Mouse (Mus musculus) midbrain, embryonic 15.5 days (tissue): Measurements from ENCODE around the gene Ppil4. TPM values are rescaled to one million over a fixed set of nuclear protein-coding genes. Genes with fewer than 3 reads are reported as not detected.
A peak's percentile ranks its signal among the peaks of the same experiment; 100 is the strongest.

Source experiments
- ATAC-seq: fragments of 200-750 bp; cut with Nextera tagmentation; replicated peaks from 2 replicates; pipeline ENCODE4 v1.8.0; 2017; ENCODE audit warnings: moderate TSS enrichment
- H3K27ac ChIP-seq: fragments of 300-500 bp; sonication (generic); 2 replicates; pipeline ENCODE4 v1.5.1; 2015; ENCODE audit warnings: mild to moderate bottlenecking, inconsistent platforms
- H3K27me3 ChIP-seq: fragments of 300-500 bp; sonication (generic); replicated peaks from 2 replicates; pipeline ENCODE4 v1.6.1; 2015; ENCODE audit warnings: inconsistent platforms
- H3K36me3 ChIP-seq: fragments of 300-500 bp; sonication (generic); replicated peaks from 2 replicates; pipeline ENCODE4 v1.6.1; 2015; ENCODE audit warnings: inconsistent platforms
- H3K4me1 ChIP-seq: fragments of 300-500 bp; sonication (generic); 2 replicates; pipeline ENCODE4 v1.6.1; 2015; ENCODE audit warnings: inconsistent platforms
- H3K4me2 ChIP-seq: fragments of 300-500 bp; sonication (generic); 2 replicates; pipeline ENCODE4 v1.6.1; 2015; ENCODE audit warnings: inconsistent platforms, mild to moderate bottlenecking, moderate library complexity
- H3K4me3 ChIP-seq: fragments of 300-500 bp; sonication (generic); 2 replicates; pipeline ENCODE4 v1.5.1; 2015; ENCODE audit warnings: mild to moderate bottlenecking, inconsistent platforms
- H3K9ac ChIP-seq: fragments of 300-500 bp; sonication (generic); 2 replicates; pipeline ENCODE4 v1.6.1; 2015; ENCODE audit warnings: mild to moderate bottlenecking, inconsistent platforms
- H3K9me3 ChIP-seq: fragments of 300-500 bp; sonication (generic); 2 replicates; pipeline ENCODE4 v1.6.1; 2016; ENCODE audit warnings: inconsistent platforms
- WGBS: fragments of 180-500 bp; shearing (Covaris S2); methylation state at CpG from one replicate; pipeline ENCODE4 v1.1.7; 2015; ENCODE audit warnings: mixed read lengths; 5-methylcytosine and 5-hydroxymethylcytosine counted together
- polyA plus RNA-seq: library from polyadenylated mRNA; unstranded; fragments of >200 nt; fragmentation: Nextera tagmentation; extraction: Ambion mirVana; gene quantifications from 2 replicates; pipeline ENCODE4 v1.2.1, GENCODE M21; 2015

Gene Ppil4
- polyA plus RNA-seq, 1 experiment from 2014 or later, result 53.3 TPM

DNA sequence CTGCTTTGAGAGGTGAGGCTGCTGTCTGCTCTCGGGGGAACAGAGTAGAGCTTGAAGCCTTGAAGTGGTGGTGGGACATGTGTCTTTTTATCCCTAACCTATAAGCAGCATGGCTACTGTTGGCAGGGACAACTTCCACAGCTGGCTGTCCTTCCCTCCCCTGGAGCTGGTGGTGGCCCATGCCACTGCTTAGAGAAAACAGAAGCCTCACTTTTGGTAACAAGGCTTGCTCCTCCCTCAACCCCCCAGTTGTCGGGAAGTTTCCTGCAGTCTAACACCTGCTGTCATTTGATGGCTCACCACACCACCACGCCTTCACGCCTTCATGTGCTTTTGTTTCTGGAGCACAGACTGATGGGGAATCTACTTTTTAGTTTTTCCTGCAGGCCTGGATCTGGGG is 51.5 kb downstream of the Ppil4 start:
- WGBS, result 80% methylated on average over 4 of the region's 4 CpGs
- no peak overlapping the region for H3K9ac ChIP-seq
- H3K4me1 ChIP-seq, result no peaks in the 10 kb centered on the region
- H3K4me2 ChIP-seq, result no peak overlapping the region
- no peaks in the 10 kb centered on the region for H3K9me3 ChIP-seq
- ATAC-seq, result no peak
- H3K27me3 ChIP-seq, result no peaks in the 10 kb centered on the region
- no peak overlapping the region for H3K4me3 ChIP-seq
- H3K27ac ChIP-seq, result no peak overlapping the region
- H3K36me3 ChIP-seq, result no peaks in the 10 kb centered on the region

DNA sequence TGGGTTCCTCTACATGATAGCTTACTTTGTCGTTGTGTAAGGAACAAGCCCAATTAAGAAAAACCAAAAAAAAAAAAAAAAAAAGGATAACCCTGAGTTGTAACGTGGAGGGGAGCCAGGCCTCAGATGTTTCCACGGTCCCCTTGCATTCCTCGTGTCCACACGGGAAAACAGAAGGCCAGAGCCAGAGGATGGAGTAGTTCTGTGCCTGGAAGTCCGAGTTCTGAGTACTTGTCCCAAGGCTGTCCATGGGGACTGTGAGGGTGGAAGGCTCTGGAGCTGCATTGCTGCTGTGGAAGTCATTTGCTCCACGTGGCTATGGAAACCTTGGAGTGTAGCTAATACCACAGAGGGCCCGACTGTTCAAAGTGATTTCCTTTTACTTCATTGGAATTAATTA is 52.4 kb downstream of the Ppil4 start:
- H3K27ac ChIP-seq, result no peak overlapping the region
- no peaks in the 10 kb centered on the region for H3K27me3 ChIP-seq
- ATAC-seq, result no peak
- WGBS, result 84% methylated on average over 8 of the region's 8 CpGs
- H3K36me3 ChIP-seq, result no peaks in the 10 kb centered on the region
- no peak overlapping the region for H3K4me3 ChIP-seq
- H3K9me3 ChIP-seq, result no peaks in the 10 kb centered on the region
- no peaks in the 10 kb centered on the region for H3K4me1 ChIP-seq
- no peak overlapping the region for H3K9ac ChIP-seq
- no peak overlapping the region for H3K4me2 ChIP-seq

DNA sequence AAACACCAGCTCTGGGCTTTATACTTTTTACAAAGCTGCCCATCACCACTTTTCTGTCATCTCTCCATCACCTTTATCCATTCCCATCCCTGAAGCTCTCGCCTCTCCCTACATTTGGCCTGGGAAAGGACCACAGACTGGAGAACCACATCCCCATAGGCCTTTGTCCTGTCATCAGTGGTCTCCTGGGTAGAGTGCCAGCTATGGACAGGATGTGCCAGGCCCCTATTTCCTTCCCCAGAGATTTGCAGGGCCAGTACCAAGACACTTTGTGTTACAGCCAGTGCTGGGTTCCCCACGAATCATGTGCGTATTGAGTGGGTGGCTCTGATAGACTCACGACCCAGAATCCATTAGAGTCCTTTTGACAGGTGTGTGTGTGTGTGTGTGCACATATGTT is 53.3 kb downstream of the Ppil4 start:
- Histone ChIP-seq H3K36me3 (no peaks in the 10 kb centered on the region), H3K27me3 (no peaks in the 10 kb centered on the region), H3K27ac (no peak overlapping the region), H3K4me2 (no peak overlapping the region), H3K4me3 (no peak overlapping the region), H3K9ac (no peak overlapping the region), H3K4me1 (no peaks in the 10 kb centered on the region), H3K9me3 (no peaks in the 10 kb centered on the region)
- ATAC-seq, result no peak
- 90% methylated on average over 4 of the region's 4 CpGs for WGBS

DNA sequence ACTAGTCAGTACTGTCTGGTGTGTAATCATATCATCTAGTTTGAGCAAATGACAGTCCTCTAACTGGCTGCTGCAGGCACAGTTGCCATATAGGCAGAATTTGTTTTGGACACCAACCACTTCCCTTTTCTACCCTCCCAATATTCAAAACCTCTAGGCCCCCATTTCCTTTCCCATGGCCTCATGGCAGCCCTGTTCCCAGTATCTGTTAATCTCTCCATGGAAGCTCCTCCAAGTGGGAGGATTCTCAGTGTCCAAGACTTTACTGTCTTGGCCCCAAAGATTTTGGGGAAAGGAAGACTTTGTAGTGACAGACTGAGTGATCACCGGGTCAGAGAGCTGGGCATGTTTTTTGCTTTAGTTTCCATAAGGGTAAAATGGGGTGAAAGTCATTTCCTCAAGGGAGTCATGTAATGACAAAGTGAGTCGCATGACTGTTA is 54.5 kb downstream of the Ppil4 start:
- 80% methylated on average over 2 of the region's 2 CpGs for WGBS
- H3K36me3 ChIP-seq, result no peaks in the 10 kb centered on the region
- no peaks in the 10 kb centered on the region for H3K27me3 ChIP-seq
- no peaks in the 10 kb centered on the region for H3K9me3 ChIP-seq
- H3K4me2 ChIP-seq, result no peak overlapping the region
- no peak overlapping the region for H3K9ac ChIP-seq
- no peak overlapping the region for H3K4me3 ChIP-seq
- no peak overlapping the region for H3K27ac ChIP-seq
- no peak for ATAC-seq
- no peaks in the 10 kb centered on the region for H3K4me1 ChIP-seq

DNA sequence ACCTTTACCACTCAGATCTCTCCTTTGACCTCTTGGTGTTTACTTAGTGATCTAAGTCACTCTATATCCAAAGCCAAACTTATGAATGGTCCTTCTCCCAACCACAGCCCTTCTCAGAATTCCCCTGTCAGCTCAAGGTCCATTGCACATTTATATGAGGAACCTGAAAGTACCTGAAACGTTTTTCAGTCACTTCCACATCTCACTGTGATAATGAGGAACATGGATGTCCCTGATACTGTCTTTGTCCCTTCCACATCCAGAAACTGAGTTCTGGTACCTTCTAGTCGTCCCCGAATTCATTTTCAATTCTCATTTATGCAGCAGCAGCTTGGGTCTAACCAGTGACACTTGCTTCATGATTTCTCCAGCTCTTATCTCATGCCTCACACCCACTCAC is 59.2 kb downstream of the Ppil4 start:
- Histone ChIP-seq H3K9ac (no peak overlapping the region), H3K9me3 (no peaks in the 10 kb centered on the region), H3K4me1 (no peaks in the 10 kb centered on the region), H3K36me3 (no peaks in the 10 kb centered on the region), H3K4me3 (no peak overlapping the region), H3K27me3 (no peaks in the 10 kb centered on the region), H3K4me2 (no peak overlapping the region), H3K27ac (no peak overlapping the region)
- ATAC-seq, result no peak
- 69% methylated on average over 3 of the region's 3 CpGs for WGBS

DNA sequence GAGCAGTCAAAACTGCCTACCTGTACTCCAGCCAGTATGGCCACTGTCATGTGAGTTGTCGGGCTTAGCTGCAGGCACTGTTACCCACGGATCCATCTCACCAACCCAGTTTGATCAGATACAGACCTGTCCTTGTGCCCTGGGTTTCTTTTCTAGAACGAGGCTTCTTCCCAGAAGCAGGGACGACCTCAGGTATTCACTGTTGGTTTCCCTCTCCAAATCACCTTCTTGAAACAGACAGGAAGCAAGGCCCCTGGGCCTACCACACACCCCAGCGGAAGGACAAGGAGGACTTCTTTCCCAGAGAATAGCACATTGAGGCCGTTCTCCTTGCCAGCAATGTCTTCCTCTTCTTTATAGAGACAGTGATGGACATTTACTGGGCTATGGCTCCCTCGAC is 67.8 kb downstream of the Ppil4 start:
- no peaks in the 10 kb centered on the region for H3K36me3 ChIP-seq
- no peak overlapping the region for H3K9ac ChIP-seq
- no peaks in the 10 kb centered on the region for H3K4me1 ChIP-seq
- ATAC-seq, result no peak
- H3K4me3 ChIP-seq, result no peak overlapping the region
- H3K4me2 ChIP-seq, result no peak overlapping the region
- no peaks in the 10 kb centered on the region for H3K27me3 ChIP-seq
- no peaks in the 10 kb centered on the region for H3K9me3 ChIP-seq
- no peak overlapping the region for H3K27ac ChIP-seq
- 89% methylated on average over 7 of the region's 7 CpGs for WGBS

DNA sequence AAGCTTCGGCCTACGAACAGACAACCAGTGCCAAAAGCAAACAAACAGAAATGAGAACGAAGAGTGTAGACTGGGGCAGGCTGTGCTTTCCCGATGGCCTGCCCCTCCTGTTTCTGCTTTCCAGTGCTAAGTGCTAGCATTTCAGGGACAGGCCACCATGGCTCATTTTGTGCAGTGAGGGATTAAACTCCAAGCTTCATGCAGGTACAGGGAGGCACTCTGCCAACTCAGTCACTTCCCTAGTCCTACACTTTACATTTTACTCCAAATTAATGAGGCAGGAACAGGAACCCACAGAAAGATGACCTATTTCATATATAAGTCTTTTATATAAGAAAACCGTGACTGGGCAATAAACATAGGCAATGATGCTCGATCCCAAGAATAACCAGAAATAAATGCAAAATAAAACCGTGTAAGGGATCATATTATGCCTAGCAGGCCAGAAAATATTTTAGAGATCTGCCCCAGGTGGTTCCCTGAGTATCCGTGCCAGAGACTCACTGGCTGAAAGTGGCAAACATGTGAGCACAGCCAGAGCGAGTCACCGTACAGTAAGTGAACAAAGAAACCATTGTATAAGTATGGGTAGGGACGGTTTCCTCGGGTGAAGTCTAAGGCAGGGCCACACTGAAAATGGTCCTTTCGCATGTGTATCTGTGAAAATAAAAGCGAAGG is 68.7 kb downstream of the Ppil4 start:
- Histone ChIP-seq H3K9me3 (no peaks in the 10 kb centered on the region), H3K4me2 (no peak overlapping the region), H3K27me3 (no peaks in the 10 kb centered on the region), H3K9ac (no peak overlapping the region), H3K27ac (no peak overlapping the region), H3K4me3 (no peak overlapping the region), H3K4me1 (no peaks in the 10 kb centered on the region), H3K36me3 (no peaks in the 10 kb centered on the region)
- WGBS, result 89% methylated on average over 14 of the region's 14 CpGs
- ATAC-seq, result no peak

DNA sequence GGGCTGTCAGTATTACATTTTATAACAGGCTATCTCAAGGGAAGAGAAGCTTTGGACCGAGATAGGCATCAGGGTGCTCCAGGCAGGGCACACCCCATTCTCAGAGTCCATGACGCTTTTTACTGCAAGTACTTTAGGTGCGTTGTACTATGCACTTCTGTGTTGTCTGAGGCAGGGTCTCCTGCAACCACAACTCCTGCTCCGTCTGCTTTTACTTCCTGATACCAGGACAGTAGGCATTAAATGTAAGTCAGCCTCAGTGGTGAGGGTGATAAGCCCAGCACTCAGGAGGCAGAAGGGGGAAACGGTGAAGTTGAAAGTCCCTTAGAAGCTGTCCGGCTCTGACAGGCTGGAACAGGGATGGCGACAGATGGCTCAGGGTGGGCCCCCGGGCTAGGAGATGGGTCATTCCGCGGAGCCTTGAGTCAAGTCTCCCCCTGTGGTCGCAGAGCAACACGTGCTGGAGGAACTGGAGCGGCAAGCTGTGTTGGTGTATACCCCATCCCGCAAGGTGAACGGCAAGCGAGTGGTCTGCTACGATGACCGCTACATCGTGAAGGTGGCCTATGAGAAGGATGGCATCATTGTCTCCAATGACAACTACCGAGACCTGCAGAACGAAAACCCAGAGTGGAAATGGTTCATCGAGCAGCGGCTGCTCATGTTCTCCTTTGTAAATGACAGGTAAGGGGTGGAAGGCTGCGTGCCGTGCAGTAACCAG is 69.4 kb downstream of the Ppil4 start:
- Histone ChIP-seq H3K4me3 (no peak overlapping the region), H3K27me3 (peaks cover 5% of the 10 kb centered on the region; the same call in 1 of the 2 replicates), H3K4me2 (no peak overlapping the region), H3K36me3 (no peaks in the 10 kb centered on the region), H3K9ac (no peak overlapping the region), H3K27ac (no peak overlapping the region), H3K4me1 (peaks cover 1% of the 10 kb centered on the region), H3K9me3 (no peaks in the 10 kb centered on the region)
- 92% methylated on average over 25 of the region's 25 CpGs for WGBS
- no peak for ATAC-seq

DNA sequence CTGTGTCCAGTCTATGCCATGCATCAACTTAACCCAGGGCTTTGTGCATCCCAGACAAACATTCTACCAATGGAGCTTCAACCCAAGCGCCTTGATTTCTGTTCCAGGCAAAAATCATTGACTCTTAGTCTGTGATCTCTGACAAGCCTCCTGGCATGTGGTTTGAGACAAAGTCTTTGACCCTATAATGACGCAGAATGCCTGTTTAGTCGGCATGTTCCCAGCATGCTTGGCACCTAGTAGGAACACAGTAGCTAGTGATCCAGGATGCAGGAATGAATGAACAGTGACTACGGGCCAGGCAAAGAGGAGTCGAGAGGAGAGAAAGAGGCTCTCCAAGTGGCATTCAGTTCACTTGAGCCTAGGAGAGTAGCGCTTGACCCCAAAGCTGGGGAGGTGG is 70.7 kb downstream of the Ppil4 start:
- 95% methylated on average over 6 of the region's 6 CpGs for WGBS
- ATAC-seq, result no peak

DNA sequence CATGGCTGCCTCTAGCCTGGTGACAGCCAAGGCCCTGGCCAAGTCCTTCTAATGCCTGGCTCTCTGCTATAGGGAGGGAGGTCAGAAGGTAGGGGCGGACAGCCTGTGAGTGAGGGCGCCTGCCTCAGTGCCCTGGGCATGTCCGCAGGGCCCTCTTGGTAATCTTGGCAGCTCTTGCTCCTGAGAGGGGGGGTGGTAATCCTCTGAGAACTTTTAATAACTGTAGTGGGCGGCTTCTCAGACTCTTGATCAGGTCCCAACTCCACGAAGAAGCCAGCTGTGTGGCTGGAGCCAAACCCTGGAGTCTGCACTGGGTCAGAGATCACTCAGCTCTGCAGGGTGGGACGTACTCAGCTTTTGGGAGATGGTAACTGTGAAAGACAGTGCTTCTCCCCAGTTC is 71.5 kb downstream of the Ppil4 start:
- no peak overlapping the region for H3K4me2 ChIP-seq
- H3K36me3 ChIP-seq, result no peaks in the 10 kb centered on the region
- peaks cover 14% of the 10 kb centered on the region; the same call in 1 of the 2 replicates for H3K27me3 ChIP-seq
- H3K9me3 ChIP-seq, result no peaks in the 10 kb centered on the region
- no peak overlapping the region for H3K27ac ChIP-seq
- WGBS, result 67% methylated on average over 6 of the region's 6 CpGs
- no peak overlapping the region for H3K9ac ChIP-seq
- no peak for ATAC-seq
- no peak overlapping the region for H3K4me3 ChIP-seq
- H3K4me1 ChIP-seq, result peaks cover 7% of the 10 kb centered on the region

More for the DNA sequence above, 70.7 kb downstream of the Ppil4 start:
- Histone ChIP-seq H3K36me3 (no peaks in the 10 kb centered on the region), H3K9me3 (no peaks in the 10 kb centered on the region), H3K9ac (no peak overlapping the region), H3K4me1 (peaks cover 7% of the 10 kb centered on the region), H3K4me3 (no peak overlapping the region), H3K4me2 (no peak overlapping the region), H3K27me3 (peaks cover 11% of the 10 kb centered on the region; the same call in 1 of the 2 replicates), H3K27ac (no peak overlapping the region)

DNA sequence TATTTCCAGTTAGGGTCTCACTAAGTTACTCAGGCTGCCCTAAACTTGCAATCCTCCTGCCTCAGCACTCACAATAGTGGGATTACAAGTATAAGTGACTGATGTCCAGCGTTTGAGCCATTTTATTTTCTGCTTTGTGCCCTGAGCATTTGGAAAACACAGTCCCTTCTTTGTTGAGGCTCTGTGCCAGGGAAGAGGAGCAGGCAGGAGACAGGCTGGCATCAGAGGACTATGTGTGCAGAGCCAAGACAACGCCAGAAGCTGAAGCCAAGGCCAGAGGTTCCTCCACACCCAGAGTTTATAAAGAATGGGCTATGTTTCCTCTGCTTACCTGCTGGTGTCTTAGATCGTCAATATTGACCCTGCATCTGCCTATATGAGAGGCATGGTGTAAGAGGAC is 72.1 kb downstream of the Ppil4 start:
- H3K4me3 ChIP-seq, result no peak overlapping the region
- no peak overlapping the region for H3K27ac ChIP-seq
- no peak overlapping the region for H3K9ac ChIP-seq
- no peak overlapping the region for H3K4me2 ChIP-seq
- 73% methylated on average over 3 of the region's 3 CpGs for WGBS
- ATAC-seq, result no peak
- peaks cover 14% of the 10 kb centered on the region; the same call in 1 of the 2 replicates for H3K27me3 ChIP-seq
- no peaks in the 10 kb centered on the region for H3K36me3 ChIP-seq
- H3K9me3 ChIP-seq, result no peaks in the 10 kb centered on the region
- peaks cover 7% of the 10 kb centered on the region for H3K4me1 ChIP-seq

DNA sequence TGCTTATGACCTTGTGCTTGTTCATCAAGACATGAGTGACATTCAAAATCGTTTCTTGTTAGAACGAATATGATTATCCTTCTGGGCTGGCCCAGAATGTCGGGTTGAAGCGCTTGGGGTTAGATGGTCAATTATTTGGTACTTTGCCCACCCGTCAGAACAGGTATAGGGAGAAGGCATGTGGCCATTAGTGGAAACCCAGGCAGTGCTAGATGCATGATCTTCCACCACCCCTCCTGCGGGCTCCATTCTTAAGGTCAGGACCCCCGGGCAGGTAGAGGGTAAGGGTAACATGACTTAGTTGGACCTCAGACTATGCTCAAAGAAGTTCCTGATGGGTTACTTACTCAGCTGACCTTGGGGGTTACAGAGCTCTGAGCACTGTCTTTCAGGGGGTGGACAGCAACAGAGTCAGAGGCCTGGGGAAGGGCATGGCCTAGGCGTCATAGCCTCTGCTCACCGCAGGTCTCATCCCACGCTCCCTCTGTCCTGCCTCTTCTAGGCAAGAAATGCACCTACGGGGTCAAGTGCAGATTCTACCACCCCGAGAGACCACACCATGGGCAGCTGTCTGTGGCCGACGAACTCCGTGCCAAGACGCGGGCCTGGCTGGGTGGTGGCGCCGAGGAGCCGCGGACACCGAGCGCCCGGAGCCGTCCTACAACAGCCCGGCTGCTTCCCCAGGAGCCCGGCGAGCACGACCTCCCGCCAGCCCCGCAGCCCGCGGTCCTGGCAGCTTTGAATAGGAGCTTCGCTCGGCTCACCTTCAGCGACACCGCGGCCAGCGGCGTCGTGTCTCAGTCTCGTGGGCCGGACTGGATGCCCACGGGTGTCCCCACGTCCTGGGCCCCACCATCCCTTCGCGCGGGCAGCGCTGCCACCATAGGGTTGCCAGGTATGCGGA is 74.3 kb downstream of the Ppil4 start:
- Histone ChIP-seq H3K4me2 (peak overlapping the region; percentile 73), H3K36me3 (no peaks in the 10 kb centered on the region), H3K9me3 (no peaks in the 10 kb centered on the region), H3K4me3 (peak overlapping the region; percentile 41), H3K27me3 (peaks cover 14% of the 10 kb centered on the region; the same call in 1 of the 2 replicates), H3K9ac (peak overlapping the region; percentile 45), H3K4me1 (peaks cover 7% of the 10 kb centered on the region), H3K27ac (no peak overlapping the region)
- ATAC-seq, result peak; percentile 50; the same call in 1 of the 2 replicates
- 20% methylated on average over 50 of the region's 50 CpGs for WGBS
